Mouse (Mus musculus) left cerebral cortex, adult 11 months (tissue): Measurements from ENCODE around the gene Plekha7.

Experiments
- DNase-seq: peaks from one replicate; pipeline ENCODE4 v3.0.0; 2022; ENCODE audit warnings: low spot score

Plekha7 gene

GRCm38 (mm10) chr7:116187521-116187920 is 120.7 kb downstream of the Plekha7 start:
- DNase-seq = no peak

GRCm38 (mm10) chr7:116186847-116187246 is 121.3 kb downstream of the Plekha7 start:
- no peak for DNase-seq

DNA sequence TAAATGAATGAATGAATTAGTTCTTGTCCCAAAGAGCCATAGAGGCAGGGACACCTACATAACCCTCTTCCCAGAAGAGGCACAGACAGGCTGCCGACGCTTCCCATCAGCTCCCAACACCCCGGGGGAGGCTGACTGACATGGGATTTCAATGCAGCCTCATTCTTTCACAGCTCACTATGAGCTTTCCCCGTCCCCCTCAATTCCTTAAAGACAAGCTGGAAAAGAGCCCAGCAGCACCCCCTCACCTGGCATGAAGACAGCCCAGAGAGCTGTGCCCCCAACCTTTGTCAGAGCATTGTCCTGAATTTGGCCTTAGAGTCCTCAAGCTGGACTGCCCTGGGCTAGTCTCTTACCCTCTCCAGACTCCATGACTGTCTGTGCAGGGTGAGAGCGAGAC is 122.0 kb downstream of the Plekha7 start:
- DNase-seq = no peak

DNA sequence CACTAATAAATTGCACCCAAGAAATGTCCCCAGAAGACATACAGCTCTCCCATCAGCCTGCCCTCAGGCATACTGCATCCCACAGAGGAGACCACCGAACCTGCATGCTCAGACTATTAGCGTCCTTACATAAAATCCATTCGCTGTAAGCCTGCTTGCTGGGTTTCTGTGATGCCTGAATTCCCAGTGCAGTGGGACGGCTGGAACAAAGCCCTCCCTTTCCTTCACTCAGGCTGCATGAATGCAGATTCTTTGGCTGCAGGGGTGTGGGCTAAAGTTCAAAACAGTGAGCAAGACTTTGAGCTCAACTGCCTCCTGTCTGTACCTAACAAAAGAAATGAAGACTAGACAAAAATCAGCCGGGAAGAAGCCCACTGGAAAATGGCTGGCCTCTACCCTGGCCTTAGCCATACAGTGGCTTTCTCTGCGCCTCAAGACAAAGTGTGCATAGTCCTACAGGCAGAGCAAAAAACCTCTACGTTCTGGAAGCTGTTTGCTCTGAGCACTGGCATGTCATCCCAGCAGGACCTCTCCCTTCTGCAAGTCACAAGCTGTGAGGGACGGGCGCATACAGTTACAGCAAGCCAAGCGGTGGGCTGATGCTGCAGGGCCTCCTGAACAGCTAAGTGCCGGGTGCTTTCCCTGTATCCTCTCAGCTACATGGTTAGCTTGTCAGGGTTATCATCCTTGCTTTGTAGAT is 123.7 kb downstream of the Plekha7 start:
- DNase-seq = no peak

DNA sequence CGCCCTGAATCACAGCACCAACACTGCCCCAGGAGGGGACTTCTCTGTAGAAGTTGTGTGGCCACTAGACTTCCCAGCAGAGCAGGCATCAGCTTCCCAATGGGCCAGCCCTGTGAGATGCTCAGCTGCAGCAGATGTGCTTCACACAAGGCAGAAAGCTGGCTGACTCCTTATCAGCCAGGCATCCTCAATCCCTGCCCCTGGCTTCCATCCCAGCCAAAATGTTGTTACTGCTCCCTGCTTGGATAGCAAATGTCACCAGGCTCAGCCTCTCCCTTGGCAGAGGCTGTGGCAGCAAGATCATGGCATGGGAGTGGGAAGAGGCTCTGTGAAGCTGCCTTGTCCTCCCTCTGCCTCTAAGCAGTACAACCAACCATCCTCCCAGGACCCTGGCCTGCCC is 125.7 kb downstream of the Plekha7 start:
- DNase-seq = no peak

DNA sequence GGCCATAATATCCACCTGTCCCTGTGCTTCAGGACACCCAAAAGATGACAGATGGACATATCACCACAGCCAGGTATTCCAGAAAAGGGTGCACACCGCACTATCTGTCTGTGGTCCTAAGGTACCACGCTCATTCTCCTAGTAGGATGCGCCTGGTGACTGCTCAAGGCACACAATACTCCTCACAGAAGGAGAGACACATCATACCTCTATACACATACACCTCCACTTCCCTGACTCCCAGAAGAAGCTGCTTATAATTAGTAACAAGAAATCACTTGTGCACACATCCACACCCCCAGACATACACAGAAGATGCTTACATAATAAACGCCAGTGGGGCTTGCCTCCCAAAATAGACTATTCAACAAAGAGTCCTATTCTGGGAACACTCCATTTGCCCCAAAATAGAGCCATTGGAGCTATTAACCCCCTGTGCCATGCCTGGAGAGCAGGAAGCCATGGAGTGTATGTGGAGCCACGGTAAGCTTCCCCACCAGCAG is 126.7 kb downstream of the Plekha7 start:
- no peak for DNase-seq

DNA sequence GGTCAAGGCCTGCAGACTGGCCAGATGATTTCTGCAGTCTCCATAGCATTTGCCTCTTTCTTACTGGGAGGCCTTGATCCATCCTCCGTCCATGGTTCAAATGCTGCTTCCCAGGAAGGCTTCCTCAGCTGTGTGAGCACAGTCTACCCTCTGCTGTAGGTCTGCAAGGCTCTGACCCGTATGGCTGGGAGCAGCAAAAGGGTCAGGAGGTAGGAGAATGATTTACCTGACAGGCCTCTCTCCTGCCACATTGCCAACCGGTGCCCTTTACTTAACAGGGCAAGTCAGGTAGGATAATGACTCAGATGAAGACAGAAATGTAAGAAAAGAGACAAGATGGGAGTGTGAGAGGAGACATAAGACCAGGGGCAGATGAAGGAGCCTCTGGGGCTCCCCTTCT is 129.3 kb downstream of the Plekha7 start:
- no peak for DNase-seq

DNA sequence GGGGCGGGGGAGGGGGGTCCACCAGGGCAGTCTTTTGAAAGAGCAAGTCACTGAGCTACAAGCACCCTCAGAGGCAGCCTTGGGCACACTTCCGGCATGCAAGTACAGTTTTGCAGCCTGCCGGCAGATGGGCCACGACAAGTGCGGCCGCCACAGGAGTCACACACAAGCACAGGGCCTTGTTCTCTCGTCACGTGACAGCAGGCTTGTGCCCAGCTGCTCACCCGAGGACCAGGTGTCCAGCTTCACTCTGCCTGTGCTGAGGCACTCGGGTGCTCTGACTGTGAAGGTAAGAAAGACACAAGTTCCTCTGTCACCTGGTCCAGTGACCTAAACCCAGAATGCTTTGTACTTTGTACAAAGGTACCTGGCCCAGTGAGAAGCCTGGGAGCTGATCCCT is 135.4 kb downstream of the Plekha7 start:
- no peak for DNase-seq

GRCm38 (mm10) chr7:116169426-116169825 is 138.8 kb downstream of the Plekha7 start:
- DNase-seq = no peak

DNA sequence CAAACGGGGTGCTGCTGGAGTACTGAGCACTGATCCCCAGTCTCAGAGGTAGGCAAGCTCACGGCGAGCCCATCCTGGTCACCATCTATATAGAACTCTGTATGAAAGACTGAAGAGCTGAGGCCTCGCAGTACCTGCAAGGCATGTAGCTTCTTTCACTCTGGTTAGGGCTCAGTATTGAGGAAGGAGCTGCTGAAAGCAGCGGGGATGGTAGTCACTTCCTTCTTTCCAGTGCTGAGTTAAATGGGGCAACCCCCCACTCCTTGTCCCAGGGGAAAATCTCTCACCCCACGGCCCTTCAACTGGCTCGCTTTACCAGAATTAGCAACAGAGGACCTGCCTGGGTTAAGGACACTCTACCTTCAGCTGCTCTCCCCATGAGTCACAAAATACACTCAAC is 140.0 kb downstream of the Plekha7 start:
- DNase-seq = no peak

DNA sequence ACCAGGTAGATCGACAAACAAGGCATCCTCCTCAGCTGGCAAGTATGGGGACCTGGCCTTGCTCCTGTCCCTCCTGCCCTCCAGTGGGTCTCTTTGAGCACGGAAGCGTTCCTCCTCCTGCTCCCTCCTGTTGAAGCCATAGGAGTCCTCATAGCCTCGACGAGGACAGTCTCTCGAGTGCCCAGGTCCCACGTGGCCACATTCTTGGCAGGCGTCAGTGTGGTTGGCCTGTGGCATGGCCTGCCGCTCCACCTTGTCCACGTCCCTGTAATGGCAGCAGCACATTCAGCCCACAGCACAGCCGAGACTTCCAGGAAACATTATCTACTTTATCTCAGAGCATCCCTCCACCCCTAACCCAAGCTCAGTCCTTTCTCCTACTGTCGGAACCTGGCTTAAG is 143.9 kb downstream of the Plekha7 start:
- DNase-seq = no peak

DNA sequence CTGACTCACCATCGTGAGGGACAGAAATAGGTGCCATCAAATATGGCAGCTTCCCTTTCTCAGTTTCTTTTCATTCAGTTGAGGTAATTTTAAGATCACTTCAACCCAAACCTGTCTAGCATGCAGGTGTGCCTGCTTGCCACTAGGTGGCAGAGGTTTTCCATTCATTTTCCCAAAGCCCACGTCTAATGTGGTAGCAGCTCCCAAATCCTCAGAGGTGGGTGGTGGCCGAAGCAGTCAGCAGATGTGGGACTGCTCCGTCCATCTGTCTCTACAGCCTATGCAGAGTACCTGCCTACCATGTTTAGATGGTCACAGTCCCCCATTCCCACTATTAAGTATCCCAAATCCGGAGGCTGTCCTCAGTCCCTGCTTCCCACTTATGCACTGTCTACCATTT is 146.6 kb downstream of the Plekha7 start:
- DNase-seq = no peak

- no peak for DNase-seq
Observed at GRCm38 (mm10) chr7:116156894-116157143, 151.4 kb downstream of the Plekha7 start.

- DNase-seq = no peak
Observed at GRCm38 (mm10) chr7:116156072-116156893, 151.9 kb downstream of the Plekha7 start.

GRCm38 (mm10) chr7:116153781-116154368 is 154.3 kb downstream of the Plekha7 start:
- DNase-seq = no peak

DNA sequence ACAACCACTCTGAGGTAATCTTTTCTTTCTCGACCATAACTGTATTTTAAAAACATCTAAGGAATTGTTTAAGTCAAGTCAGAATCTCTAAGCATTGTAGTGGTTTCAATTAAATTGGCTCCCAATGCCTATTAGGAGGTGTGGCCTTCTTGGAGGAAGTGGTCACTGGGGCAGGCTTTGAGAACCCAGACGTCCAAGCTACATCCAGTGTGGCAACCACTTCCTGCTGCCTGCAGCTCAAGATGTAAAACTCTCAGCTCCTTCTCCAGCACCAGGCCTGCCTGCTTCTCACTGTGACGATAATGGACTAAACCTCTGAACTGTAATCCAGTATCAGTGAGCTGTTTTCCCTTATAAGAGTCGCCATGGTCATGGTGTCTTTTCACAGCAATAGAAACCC is 158.6 kb downstream of the Plekha7 start:
- DNase-seq = no peak

GRCm38 (mm10) chr7:116147114-116147513 is 161.1 kb downstream of the Plekha7 start:
- DNase-seq = no peak

DNA sequence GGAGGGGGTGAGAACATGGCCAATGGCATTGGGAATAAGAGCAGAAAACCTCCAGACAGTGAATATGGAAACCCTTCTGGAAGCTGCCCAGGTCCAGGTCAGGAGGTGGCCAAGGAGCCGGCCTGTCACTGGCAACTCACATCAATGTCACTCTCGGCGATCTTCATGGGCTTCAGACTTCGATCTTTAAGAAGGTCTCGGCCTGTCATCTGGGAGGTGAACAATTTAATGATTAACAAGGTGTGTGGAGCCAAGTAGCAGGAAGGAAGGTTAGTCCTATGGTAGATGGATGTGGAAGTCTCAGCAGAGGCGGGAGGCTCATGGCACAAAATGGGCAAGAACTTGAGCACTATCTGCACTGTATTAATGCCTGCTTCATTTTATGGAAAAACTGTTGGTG is 163.1 kb downstream of the Plekha7 start:
- DNase-seq = no peak

GRCm38 (mm10) chr7:116137671-116138070 is 170.5 kb downstream of the Plekha7 start:
- no peak for DNase-seq

DNA sequence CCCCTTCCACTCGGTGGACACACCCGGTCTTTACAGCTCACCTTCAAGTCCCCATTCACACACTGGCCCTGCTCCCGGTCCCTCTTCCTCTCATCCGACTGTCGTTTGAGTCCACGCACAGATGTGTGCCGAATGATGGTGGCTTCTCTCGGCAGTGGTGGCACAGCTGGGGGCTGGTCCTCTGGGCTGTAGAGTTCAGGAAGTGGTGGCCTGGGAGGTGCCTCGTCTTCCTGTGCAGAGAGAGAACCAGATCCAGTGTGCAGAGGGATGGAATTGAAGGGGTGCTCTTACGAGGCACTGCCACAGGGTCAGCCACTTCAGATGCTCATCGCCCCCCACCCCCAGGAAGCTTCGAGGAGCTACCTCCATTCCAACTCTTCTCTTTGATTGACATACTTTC is 171.0 kb downstream of the Plekha7 start:
- no peak for DNase-seq

GRCm38 (mm10) chr7:116134413-116135292 is 173.5 kb downstream of the Plekha7 start:
- no peak for DNase-seq

GRCm38 (mm10) chr7:116132078-116132477 is 176.1 kb downstream of the Plekha7 start:
- DNase-seq = peak; percentile 68
